Mouse (Mus musculus) mouse embryonic stem cell (cell line): ENCODE measurements around the gene Il34.
"Not testable (repeated sequence)": the region's sequence is repeated elsewhere in the genome, so short reads cannot be mapped to it uniquely, and the experiment has no call there.

Source experiments
- in situ Hi-C, 2 experiments: fragments of 300-500 bp; cut with MboI; formaldehyde crosslinking; loops; 1 replicate in 1 of 2; 3 replicates in 1 of 2; pipeline ENCODE4 v1.14.3; 2019 to 2020; ENCODE audit warnings: low sequenced_read_pairs in 2 of 2, low pct_unique_long_range_greater_than_20kb in 1 of 2, mixed read lengths in 1 of 2; ENCODE audit not compliant: unreplicated experiment in 1 of 2

The Il34 gene

DNA sequence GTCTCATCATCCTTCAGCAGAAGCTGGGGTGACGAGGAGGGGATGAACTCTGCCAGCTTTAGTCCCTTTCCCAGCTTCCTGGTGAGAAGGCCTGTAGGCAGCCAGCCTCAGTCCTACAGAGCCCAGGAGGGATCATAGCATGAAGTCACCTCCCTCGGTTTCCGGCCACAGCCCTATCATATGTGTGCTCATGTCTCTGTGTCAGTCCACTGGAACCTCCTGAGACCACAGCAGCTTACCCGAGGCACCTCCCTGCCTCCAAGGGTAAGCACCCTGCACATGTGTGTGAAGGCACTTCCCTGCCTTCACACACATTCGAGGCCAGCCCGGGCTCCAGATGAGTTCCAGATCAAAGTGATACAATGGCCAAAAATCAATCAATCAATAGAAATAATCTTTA, 15.5 kb downstream of the Il34 start:
- in situ Hi-C loops: no loop called here

- in situ Hi-C loops: no loop called here
These were observed 16.2 kb downstream of the Il34 start for GRCm38 (mm10) chr8:110789571-110789970.

DNA sequence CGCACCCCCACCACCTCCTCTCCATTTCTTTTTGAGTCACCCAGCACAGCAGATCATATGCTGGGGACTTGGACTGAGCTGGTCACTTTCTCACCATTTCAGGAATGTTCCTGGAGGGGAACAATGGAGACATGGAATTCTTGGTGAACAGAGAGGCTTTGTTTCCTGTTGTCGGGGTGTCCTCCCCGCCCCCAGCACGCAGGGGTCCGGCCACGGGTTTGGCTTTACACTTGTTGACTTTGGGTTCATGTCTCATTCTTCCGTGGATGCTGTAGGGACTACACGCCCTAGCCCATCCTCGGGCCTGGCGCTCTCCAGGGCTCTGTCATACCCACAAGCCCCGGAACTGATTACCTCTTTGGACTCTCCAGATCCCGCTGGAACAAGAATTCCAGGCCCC, 16.7 kb downstream of the Il34 start:
- in situ Hi-C loops: no loop called here

- in situ Hi-C loops: no loop called here
These were observed 18.2 kb downstream of the Il34 start for GRCm38 (mm10) chr8:110787411-110787954.

GRCm38 (mm10) chr8:110786934-110787333, 18.8 kb downstream of the Il34 start:
- in situ Hi-C loops: no loop called here

- in situ Hi-C loops: not testable (repeated sequence)
These were observed 19.2 kb downstream of the Il34 start for GRCm38 (mm10) chr8:110786501-110786900.

DNA sequence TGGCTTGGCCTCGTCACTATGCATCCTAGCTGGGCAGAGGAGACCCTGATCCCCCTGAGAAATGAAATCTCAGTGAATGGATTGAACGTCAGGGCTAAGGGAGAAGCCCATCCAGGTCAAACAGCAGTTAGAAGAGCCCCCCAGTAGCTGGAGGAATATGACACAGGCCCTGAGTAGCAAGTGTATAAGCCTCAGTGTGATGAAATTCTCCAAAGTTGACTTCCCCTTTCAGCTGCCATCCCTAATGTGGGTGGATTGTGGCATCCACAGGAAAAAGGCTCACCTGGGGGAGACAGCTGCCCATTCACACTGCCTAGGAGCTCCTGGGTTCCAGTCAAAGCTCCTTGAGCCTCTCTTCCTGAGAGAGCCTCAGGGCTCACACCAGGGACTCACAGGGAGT, 20.4 kb downstream of the Il34 start:
- in situ Hi-C loops: no loop called here

DNA sequence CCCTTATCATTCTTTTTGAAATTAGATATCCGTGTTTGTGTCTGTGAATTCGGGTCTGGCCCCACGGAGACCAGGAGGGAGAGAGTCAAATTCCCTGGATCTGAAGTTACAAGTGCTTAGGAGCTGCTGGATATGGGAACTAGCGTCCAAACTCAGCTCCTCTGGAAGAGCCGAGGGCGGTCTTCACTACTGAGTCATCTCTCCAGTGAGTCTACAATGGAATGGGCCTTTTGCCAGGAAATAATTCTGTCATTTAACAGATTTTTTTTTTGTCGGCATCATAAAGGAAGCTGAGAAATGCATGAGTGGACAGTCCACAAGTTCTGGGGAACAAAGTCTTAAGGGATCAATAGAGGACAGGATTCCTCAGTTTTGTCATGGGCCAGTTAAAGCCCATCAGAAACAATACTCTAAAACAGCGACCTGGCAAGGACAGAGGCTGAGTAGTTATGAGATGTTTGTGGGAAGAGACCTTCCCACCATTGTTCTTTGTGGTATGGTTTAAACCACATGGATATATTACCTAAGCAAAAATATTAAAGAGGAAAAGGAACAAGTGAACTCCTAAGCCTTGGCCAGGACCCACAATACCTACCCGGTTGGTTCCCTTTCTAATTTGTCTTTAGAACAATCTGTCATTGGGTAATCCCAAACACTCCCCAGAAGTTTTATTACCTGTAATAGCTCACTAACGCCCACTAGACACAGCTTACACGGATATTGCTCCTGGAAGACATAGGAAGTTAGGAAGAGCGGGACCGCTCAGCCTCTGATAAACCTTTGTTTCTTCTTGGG, 25.6 kb downstream of the Il34 start:
- in situ Hi-C loops: no loop called here

DNA sequence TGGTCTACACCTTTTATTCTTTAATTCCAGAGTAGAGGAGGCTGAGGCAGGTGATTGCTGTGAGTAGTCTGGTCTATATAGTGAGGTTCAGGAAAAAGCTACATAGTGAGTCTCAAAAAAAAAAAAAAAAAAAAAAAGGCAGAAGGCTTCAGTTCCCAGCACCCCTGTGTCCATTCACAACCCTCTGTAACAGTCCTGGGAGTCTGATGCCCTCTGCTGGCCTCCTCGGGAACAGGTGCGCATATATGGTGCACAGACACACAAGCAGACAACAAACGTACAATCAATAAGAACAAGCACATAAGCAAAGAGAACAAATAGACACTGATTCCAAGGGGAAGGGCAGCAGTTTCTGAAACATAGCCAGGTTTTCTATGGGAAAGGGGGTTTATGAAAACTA, 29.4 kb downstream of the Il34 start:
- in situ Hi-C loops: no loop called here

GRCm38 (mm10) chr8:110775721-110776120, 30.0 kb downstream of the Il34 start:
- in situ Hi-C loops: no loop called here

DNA sequence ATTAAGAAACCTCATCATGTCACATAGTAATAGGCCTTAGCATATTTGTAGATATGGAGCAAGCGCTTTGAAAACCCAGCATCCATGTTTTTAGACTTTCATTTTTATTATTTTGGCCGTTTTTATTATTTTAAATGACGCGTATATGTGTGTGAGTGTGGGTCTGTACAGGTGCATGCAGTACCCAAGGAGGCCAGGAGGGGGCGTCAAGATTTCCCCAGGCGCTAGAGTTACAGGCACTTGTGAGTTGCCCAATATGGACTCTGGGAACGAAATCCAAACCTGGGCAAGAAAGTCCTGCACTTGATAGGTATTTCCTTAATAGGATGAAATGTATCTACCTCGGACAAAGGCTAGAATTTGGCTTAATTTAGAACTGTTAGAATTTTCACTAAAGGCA, 30.4 kb downstream of the Il34 start:
- in situ Hi-C loops: no loop called here

- in situ Hi-C loops: no loop called here
These were observed 31.0 kb downstream of the Il34 start for GRCm38 (mm10) chr8:110774725-110775124.

DNA sequence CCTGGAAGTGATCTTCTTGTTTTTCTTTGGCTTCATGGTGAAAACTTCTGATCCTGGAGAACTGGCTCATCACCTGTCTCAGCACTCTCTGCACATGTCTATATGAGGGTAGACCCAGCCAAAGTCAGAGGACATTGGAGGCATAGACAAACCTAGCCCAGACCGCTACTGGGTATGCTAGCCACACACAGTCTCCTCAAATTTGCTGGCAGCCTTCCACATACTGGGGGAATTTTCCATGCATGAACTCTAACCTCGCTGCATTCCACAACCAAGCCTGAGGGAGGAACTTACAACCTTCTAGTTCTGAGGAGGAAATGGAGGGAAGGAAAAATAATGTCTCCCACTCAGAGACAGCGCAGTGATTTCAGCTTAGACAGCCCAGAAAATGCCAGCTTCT, 31.7 kb downstream of the Il34 start:
- in situ Hi-C loops: no loop called here

DNA sequence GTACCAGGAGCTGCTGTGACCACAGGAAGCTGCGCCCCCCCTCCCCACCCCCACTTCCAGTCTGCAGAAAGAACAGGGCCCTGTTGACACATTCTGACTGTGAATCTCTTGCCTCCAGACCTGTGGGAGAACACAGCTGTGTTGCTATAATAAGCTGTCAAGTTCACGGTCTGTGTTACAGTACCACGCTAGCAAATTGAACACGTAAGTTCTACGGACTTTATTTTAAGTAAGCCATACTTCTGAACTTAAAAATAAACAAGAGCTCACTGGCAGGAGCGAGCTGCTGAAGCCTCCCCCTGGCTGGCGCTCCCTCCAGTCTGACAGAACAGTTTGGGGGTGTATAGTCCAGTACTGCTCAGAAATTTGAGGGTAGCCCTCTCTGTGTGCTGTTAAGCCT, 33.3 kb downstream of the Il34 start:
- in situ Hi-C loops: no loop called here

DNA sequence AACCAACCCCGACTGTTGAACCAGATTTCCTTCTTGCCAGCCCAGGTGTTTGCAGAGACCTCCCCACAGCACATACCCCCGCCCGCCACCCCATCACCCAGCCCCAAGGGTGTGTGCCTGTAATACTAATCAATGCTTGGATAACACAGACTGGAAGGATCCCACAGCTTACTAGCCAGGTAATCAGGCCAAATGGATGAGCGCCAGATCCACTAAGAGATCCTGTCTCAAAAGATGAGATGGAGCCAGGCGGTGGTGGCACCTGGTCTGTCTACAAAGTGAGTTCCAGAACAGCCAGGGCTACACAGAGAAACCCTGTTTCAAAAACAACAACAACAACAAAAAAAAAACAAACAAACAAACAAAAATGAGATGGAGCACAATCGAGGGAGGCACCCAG, 38.5 kb downstream of the Il34 start:
- in situ Hi-C loops: no loop called here

DNA sequence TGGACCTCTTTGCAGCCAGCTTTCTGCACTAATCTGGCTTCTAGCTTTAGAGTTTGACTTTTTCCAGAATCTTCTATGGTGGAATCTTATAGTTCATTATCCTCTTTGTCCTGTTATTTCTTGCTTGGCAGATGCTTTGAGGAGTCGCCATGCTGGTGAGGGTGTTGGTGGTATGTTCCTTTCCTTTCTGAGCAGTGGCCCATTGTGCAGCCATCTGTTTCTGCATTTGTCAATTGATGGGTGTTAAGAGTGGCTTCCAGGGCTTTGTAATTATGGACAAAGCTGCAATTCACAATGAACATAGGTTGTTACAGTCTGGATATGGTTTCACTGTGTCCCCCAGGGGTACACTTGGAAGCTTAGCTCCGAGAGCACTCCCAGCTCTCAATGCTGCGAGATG, 41.1 kb downstream of the Il34 start:
- in situ Hi-C loops: no loop called here

DNA sequence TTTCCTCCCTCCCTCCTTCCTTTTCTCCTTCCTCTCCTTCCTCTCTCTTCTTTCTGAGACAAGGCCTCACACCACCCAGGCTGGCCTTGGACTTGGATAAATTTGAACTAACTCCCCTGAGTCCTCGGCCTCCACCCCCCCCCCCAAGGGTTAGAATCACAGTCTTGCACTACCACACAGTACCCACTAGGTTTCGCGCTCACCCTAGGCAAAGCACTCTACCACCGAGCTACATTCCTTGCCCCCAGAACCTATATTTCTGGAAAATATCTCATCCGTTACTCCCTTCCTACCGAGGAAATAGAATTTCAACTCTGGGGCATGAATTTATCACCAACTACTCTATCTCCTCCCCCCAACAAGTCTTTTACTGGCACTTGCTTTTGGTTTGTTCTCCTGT, 43.7 kb downstream of the Il34 start:
- in situ Hi-C loops: no loop called here

GRCm38 (mm10) chr8:110761185-110761584, 44.5 kb downstream of the Il34 start:
- in situ Hi-C loops: no loop called here

DNA sequence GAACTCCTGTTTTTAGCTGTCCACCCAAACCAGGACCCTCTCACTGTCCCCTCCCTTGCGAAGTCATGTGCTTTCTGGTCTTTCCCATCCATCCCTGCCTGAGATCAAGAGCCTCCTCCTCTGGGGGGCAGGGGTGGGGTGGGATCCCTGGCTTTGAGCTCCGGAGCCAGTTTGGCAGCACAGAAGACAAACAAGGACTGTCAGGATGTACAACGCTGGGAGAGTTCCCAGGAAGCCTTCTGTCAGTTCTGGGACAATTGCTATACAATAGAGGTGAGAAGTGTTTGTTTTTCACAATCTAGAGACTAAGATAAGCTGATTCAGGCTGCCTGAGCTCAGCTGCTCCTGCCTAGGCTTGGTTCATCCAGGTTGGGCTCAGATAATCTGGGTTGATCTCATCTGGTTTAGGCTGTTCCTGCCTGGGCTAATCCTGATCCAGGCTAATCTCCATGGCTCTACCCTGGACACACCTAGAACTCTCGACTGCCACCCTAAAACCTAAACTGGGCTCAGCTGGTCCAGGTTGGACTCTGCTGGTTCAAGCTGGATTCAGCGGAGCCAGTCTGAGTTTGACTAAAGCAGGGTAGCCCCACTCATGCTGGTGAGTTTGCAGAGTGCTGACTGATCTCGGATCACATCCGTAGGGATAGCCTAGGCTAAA, 45.3 kb downstream of the Il34 start:
- in situ Hi-C loops: no loop called here

DNA sequence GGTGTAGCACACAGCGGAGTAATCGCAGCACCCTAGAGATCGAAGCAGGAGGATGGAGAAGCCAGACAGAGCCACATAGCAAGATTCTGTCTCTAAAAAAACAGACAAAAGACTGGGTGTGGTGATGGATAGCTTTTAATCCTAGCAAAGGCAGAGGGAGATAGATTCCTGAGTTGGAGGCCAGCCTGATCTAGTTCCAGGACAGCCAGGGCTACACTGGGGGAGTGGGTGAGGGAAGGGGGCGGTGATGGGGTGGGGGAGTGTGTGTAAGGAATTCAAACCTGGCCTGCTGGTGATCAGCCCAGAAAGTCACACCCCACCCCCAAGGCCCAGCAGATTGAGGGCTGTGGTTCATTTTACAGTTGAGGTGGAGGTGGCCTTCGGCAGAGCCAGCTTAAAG, 49.5 kb downstream of the Il34 start:
- in situ Hi-C loops: no loop called here
